Mouse (Mus musculus) ES-E14 (cell line): ENCODE results near the gene Stat6.

ENCODE experiments used
- CHD2 ChIP-seq: IDR thresholded peaks from 2 replicates; pipeline ENCODE4 v1.6.1; 2014; ENCODE audit warnings: mild to moderate bottlenecking, low read depth, low read length, inconsistent platforms
- HCFC1 ChIP-seq: IDR thresholded peaks from 2 replicates; pipeline ENCODE4 v1.6.1; 2012; ENCODE audit warnings: low read length, inconsistent platforms, borderline replicate concordance; ENCODE audit not compliant: insufficient read depth
- ZC3H11A ChIP-seq: IDR thresholded peaks from 2 replicates; pipeline ENCODE4 v1.6.1; 2012; ENCODE audit warnings: low read depth, mild to moderate bottlenecking, inconsistent platforms, low read length, borderline replicate concordance

GRCm38 (mm10) chr10:127665366-127666181, 22.8 kb downstream of the Stat6 start:
- TF ChIP-seq ZC3H11A: no peak
- no peak for TF ChIP-seq CHD2
- TF ChIP-seq HCFC1: no peak
